Mouse (Mus musculus): ENCODE measurements around the gene Tet3.

The Tet3 gene

GRCm38 (mm10) chr6:83459034-83459644 is at the start of gene Tet3:
Gene Tet3, minus strand, starts transcription at chr6:83459084.
- no peak for DNase-seq (ENCODE audit: low spot score)

GRCm38 (mm10) chr6:83507168-83507546 is 48.3 kb upstream of the Tet3 start:
- DNase-seq (ENCODE audit: low spot score), result no peak

- DNase-seq (ENCODE audit: low spot score), result peak; percentile 99
Observed at GRCm38 (mm10) chr6:83506258-83507167, 47.6 kb upstream of the Tet3 start, which contains the start of gene Dguok. Gene Dguok, minus strand, starts transcription at chr6:83506969.

GRCm38 (mm10) chr6:83505554-83505953 is 46.7 kb upstream of the Tet3 start:
- DNase-seq (ENCODE audit: low spot score), result no peak

- DNase-seq (ENCODE audit: low spot score), result no peak
Observed at GRCm38 (mm10) chr6:83503361-83503760, 44.5 kb upstream of the Tet3 start.

GRCm38 (mm10) chr6:83502656-83503055 is 43.8 kb upstream of the Tet3 start:
- DNase-seq (ENCODE audit: low spot score), result peak; percentile 58

- DNase-seq (ENCODE audit: low spot score), result no peak
Observed at GRCm38 (mm10) chr6:83501524-83502310, 42.8 kb upstream of the Tet3 start.

GRCm38 (mm10) chr6:83500462-83500861 is 41.6 kb upstream of the Tet3 start:
- DNase-seq (ENCODE audit: low spot score), result no peak

- DNase-seq (ENCODE audit: low spot score), result no peak
Observed at GRCm38 (mm10) chr6:83499078-83499477, 40.2 kb upstream of the Tet3 start.

- DNase-seq (ENCODE audit: low spot score), result peak; percentile 39
Observed at GRCm38 (mm10) chr6:83496753-83497710, 38.1 kb upstream of the Tet3 start.

GRCm38 (mm10) chr6:83496009-83496752 is 37.3 kb upstream of the Tet3 start:
- peak; percentile 38 for DNase-seq (ENCODE audit: low spot score)

- DNase-seq (ENCODE audit: low spot score), result peak; percentile 35
Observed at GRCm38 (mm10) chr6:83490622-83491021, 31.7 kb upstream of the Tet3 start.

GRCm38 (mm10) chr6:83488200-83488599 is 29.3 kb upstream of the Tet3 start:
- DNase-seq (ENCODE audit: low spot score), result no peak

GRCm38 (mm10) chr6:83487298-83487697 is 28.4 kb upstream of the Tet3 start:
- DNase-seq (ENCODE audit: low spot score), result no peak

- DNase-seq (ENCODE audit: low spot score), result peak; percentile 62
Observed at GRCm38 (mm10) chr6:83485854-83486253, 27.0 kb upstream of the Tet3 start.

- no peak for DNase-seq (ENCODE audit: low spot score)
Observed at GRCm38 (mm10) chr6:83483776-83484175, 24.9 kb upstream of the Tet3 start.

GRCm38 (mm10) chr6:83482418-83483085 is 23.7 kb upstream of the Tet3 start:
- peak; percentile 86 for DNase-seq (ENCODE audit: low spot score)

GRCm38 (mm10) chr6:83480019-83480655 is 21.3 kb upstream of the Tet3 start:
- no peak for DNase-seq (ENCODE audit: low spot score)

- no peak for DNase-seq (ENCODE audit: low spot score)
Observed at GRCm38 (mm10) chr6:83479193-83479592, 20.3 kb upstream of the Tet3 start.

All from lung, postnatal 25 days (tissue).